Mouse (Mus musculus) kidney, embryonic 16.5 days (tissue): Measurements from ENCODE around the gene Myrf. TPM values are rescaled to one million over a fixed set of nuclear protein-coding genes. Genes with fewer than 3 reads are reported as not detected.

Experiments
- ATAC-seq: fragments of 200-750 bp; cut with Nextera tagmentation; 2 replicates; pipeline ENCODE4 v1.8.0; 2017; ENCODE audit warnings: moderate TSS enrichment; ENCODE audit not compliant: low FRiP score, low TSS enrichment
- H3K27ac ChIP-seq: fragments of 300-500 bp; sonication (generic); 2 replicates; pipeline ENCODE4 v1.5.1; 2014; ENCODE audit warnings: low read length
- H3K27me3 ChIP-seq: fragments of 300-500 bp; sonication (generic); 2 replicates; pipeline ENCODE4 v1.6.1; 2014; ENCODE audit warnings: low read length, control low read depth, mixed read lengths; ENCODE audit not compliant: insufficient read depth
- H3K36me3 ChIP-seq: fragments of 300-500 bp; sonication (generic); 2 replicates; pipeline ENCODE4 v1.6.1; 2014; ENCODE audit warnings: low read length, control low read depth, mixed read lengths; ENCODE audit not compliant: insufficient read depth
- H3K4me1 ChIP-seq: fragments of 300-500 bp; sonication (generic); 2 replicates; pipeline ENCODE4 v1.6.1; 2014; ENCODE audit warnings: low read length, control low read depth, mixed read lengths; ENCODE audit not compliant: insufficient read depth
- H3K4me2 ChIP-seq: fragments of 300-500 bp; sonication (generic); replicated peaks from 2 replicates; pipeline ENCODE4 v1.6.1; 2014; ENCODE audit warnings: low read depth, low read length
- H3K4me3 ChIP-seq: fragments of 300-500 bp; sonication (generic); 2 replicates; pipeline ENCODE4 v1.5.1; 2014; ENCODE audit warnings: mild to moderate bottlenecking, low read length
- H3K9ac ChIP-seq: fragments of 300-500 bp; sonication (generic); replicated peaks from 2 replicates; pipeline ENCODE4 v1.6.1; 2014; ENCODE audit warnings: low read length
- H3K9me3 ChIP-seq: fragments of 300-500 bp; sonication (generic); 2 replicates; pipeline ENCODE4 v1.6.1; 2016; ENCODE audit warnings: low read length, control low read depth
- WGBS: fragments of 180-500 bp; shearing (Covaris S2); extraction: QIAGEN DNeasy Blood & Tissue Kit; methylation state at CpG from one replicate; pipeline ENCODE4 v1.1.7; 2014; 5-methylcytosine and 5-hydroxymethylcytosine counted together
- polyA plus RNA-seq: library from polyadenylated mRNA; unstranded; fragments of >200 nt; fragmentation: Nextera tagmentation; extraction: Ambion mirVana; gene quantifications from 2 replicates; pipeline ENCODE4 v1.2.1, GENCODE M21; 2015

The Myrf gene
- polyA plus RNA-seq, 1 experiment from 2014 or later, result 3.9 TPM

DNA sequence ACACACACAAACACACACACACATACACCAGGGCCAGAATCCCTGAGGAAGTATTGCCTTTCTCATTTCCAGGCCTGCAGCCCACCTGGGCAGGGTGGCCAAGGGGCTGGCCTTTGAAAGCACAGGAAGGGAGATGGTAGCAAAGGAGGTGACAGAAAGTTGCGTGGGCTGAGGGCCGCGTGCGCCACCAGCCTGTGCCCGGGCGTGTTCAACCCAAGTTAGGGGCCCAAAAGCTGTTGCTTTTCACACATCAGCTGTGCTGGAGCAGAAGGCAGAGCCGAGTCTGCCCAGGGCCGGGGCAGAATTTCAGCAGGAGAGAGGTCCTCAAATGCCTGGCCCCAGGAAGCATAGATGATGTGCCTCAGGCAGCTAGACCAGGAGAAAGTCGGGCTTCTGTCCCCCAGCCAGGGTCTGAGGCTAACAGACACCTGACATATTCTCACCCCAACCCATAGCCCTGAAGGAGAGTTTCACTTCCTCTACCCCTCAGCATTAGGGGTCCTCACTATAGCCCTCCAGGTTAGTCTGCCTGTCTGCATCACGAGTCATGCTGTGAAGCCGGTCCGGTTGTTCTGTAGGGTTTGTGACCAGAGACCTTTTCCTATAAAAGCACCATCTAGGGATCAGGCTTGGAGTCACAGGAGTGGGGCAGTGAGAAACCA lies 36.1 kb upstream of the Myrf start:
- Histone ChIP-seq H3K4me3 (no peak overlapping the region), H3K9ac (0 out of 2 replicates have a peak overlapping the region, but pooled peaks have one; percentile 12), H3K27ac (peak overlapping the region; percentile 90; the same call in 1 of the 2 replicates), H3K27me3 (no peaks in the 10 kb centered on the region), H3K4me2 (no peak overlapping the region), H3K9me3 (no peaks in the 10 kb centered on the region), H3K36me3 (no peaks in the 10 kb centered on the region), H3K4me1 (peaks cover 62% of the 10 kb centered on the region)
- no peak for ATAC-seq
- 61% methylated on average over 12 of the region's 12 CpGs for WGBS

DNA sequence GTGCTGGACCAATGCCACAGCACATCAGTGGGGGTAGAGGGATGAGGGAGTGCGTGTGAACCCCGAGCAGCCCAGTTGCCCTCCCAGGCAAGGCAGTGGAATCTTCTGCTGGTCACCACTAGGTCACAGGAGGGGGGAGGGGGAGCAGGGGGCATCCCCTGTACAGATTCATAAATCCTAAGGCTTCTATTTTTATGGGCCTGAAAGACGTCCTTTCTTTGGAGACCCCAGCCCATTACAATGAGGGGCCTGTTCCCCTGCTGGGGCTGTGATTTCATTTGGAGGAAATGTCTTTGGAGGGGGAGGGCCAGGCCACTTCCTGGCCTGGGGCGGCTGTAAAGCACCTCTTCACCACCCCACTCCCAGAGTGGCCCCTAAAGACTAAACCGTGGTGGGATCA lies 33.5 kb upstream of the Myrf start:
- 36% methylated on average over 5 of the region's 5 CpGs for WGBS
- Histone ChIP-seq H3K36me3 (no peaks in the 10 kb centered on the region), H3K4me3 (no peak overlapping the region)

DNA sequence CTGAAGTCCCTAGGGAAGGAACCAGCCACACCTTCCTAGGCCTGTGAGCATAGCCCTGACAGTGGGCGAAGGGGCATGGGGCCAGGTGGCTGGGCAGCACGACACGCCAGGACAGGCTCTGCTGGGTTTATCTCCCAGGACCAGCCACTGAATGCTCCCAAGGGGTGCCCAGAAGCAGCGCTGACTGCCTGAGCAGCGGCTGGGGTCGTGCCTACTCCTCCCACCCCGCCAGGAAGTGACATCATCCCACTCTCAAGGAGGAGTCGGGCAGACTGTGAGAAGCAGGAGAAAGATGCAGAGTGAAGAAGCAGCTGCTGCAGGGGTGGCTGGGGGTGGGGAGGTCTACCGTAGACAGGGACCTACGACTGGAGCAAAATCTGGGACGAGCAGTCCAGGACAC lies 32.2 kb upstream of the Myrf start:
- 15% methylated on average over 11 of the region's 11 CpGs for WGBS
- H3K9me3 ChIP-seq, result no peaks in the 10 kb centered on the region
- no peaks in the 10 kb centered on the region for H3K36me3 ChIP-seq
- H3K4me1 ChIP-seq, result peaks cover 36% of the 10 kb centered on the region
- H3K27ac ChIP-seq, result no peak overlapping the region
- H3K27me3 ChIP-seq, result no peaks in the 10 kb centered on the region
- peak; percentile 25 for ATAC-seq
- peak overlapping the region; percentile 44 for H3K9ac ChIP-seq
- no peak overlapping the region for H3K4me3 ChIP-seq
- H3K4me2 ChIP-seq, result peak overlapping the region; percentile 19; the same call in 1 of the 2 replicates

More for the DNA sequence above, 33.5 kb upstream of the Myrf start:
- H3K9me3 ChIP-seq, result no peaks in the 10 kb centered on the region
- ATAC-seq, result no peak
- H3K9ac ChIP-seq, result no peak overlapping the region
- no peak overlapping the region for H3K4me2 ChIP-seq
- H3K4me1 ChIP-seq, result peaks cover 49% of the 10 kb centered on the region
- H3K27me3 ChIP-seq, result no peaks in the 10 kb centered on the region
- H3K27ac ChIP-seq, result no peak overlapping the region

DNA sequence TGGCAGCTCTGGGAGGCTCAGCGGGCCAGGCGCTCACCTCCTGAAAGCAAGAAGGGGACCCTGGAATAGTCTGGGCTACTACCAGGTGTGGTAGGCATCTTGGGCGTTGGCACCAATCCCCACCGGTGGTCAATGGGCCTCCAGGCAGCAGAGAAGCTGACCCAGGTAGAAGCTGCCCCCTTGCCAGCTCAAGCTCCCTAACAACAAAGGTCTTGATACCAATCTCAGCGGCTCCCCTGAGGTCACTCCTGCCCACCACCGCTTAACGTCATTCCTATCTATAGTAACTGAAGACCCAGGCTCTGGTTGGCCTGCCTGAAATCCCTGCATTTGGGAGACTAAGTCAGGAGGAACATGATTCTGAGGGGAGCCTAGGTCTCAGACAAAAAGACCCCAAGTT lies 31.0 kb upstream of the Myrf start:
- no peak for ATAC-seq
- no peak overlapping the region for H3K4me2 ChIP-seq
- H3K27me3 ChIP-seq, result no peaks in the 10 kb centered on the region
- H3K9me3 ChIP-seq, result no peaks in the 10 kb centered on the region
- peaks cover 35% of the 10 kb centered on the region for H3K4me1 ChIP-seq
- H3K27ac ChIP-seq, result no peak overlapping the region
- 84% methylated on average over 7 of the region's 7 CpGs for WGBS
- H3K36me3 ChIP-seq, result no peaks in the 10 kb centered on the region
- no peak overlapping the region for H3K4me3 ChIP-seq
- no peak overlapping the region for H3K9ac ChIP-seq

DNA sequence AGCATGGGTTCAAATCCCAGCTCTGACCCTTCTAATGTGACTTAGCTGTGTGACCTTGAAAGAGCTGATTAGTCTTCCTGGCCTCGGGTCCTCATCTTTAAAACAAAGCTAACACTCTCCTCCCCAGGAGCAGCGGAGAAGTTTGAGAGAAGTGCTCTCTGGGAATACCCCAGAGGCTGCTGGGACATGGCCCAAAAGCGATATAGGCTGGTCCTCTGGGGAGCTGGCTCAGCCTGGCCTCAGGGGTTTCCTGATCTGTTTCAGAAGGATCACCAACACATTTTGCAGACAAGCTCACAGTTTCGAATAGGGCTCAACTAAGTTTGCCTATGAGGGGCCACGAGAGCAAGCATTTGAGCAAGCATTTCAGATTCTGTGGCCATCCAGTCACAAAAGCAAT lies 29.8 kb upstream of the Myrf start:
- Histone ChIP-seq H3K27ac (no peak overlapping the region), H3K4me2 (no peak overlapping the region), H3K27me3 (no peaks in the 10 kb centered on the region), H3K9ac (no peak overlapping the region), H3K9me3 (no peaks in the 10 kb centered on the region), H3K4me3 (no peak overlapping the region), H3K36me3 (no peaks in the 10 kb centered on the region), H3K4me1 (peaks cover 37% of the 10 kb centered on the region)
- WGBS, result 89% methylated on average over 5 of the region's 5 CpGs
- no peak for ATAC-seq

DNA sequence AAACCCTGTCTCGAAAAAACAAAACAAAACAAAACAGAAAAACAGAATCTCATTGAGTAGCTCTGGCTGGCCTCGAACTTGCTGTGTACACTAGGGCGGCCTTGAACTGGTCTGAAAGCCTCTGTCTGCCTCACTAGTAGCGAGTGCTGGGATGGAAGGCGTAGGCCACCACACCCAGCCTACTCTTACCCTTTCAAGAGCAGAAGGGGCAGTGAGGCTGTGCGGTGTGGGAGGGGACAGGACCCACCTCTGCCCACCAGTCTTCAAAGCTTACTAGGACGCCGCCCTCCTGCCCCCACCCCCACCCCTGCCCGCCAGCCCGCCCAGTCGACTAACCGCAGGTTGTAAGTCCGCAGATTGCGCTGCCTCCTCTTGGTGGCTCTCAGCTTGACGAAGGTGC lies 28.3 kb upstream of the Myrf start:
- H3K36me3 ChIP-seq, result no peaks in the 10 kb centered on the region
- no peak overlapping the region for H3K4me2 ChIP-seq
- H3K4me3 ChIP-seq, result no peak overlapping the region
- peaks cover 30% of the 10 kb centered on the region for H3K4me1 ChIP-seq
- H3K9me3 ChIP-seq, result no peaks in the 10 kb centered on the region
- H3K27me3 ChIP-seq, result no peaks in the 10 kb centered on the region
- no peak overlapping the region for H3K27ac ChIP-seq
- no peak overlapping the region for H3K9ac ChIP-seq
- 77% methylated on average over 15 of the region's 15 CpGs for WGBS
- ATAC-seq, result no peak

DNA sequence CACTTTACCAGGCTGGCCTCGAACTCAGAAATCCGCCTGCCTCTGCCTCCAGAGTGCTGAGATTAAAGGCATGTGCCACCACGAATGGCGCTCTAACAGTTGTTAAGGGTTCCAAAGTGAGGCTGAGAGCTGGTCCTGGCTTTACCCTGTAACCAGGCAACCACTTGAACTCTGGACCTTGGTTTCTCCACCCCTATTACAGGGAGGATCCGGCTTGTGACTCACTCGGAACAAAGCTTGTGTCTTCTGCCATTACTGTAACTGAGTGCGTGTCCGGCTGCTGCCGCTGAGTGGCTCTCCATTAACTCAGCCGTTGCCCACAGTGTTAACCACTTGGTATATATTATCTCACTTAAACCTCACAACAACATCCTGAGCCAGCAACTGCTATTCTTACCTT lies 27.4 kb upstream of the Myrf start:
- no peaks in the 10 kb centered on the region for H3K9me3 ChIP-seq
- WGBS, result 78% methylated on average over 10 of the region's 10 CpGs
- H3K4me2 ChIP-seq, result no peak overlapping the region
- H3K27ac ChIP-seq, result no peak overlapping the region
- H3K4me3 ChIP-seq, result no peak overlapping the region
- ATAC-seq, result no peak
- H3K36me3 ChIP-seq, result no peaks in the 10 kb centered on the region
- H3K4me1 ChIP-seq, result peaks cover 21% of the 10 kb centered on the region
- no peak overlapping the region for H3K9ac ChIP-seq
- H3K27me3 ChIP-seq, result no peaks in the 10 kb centered on the region

DNA sequence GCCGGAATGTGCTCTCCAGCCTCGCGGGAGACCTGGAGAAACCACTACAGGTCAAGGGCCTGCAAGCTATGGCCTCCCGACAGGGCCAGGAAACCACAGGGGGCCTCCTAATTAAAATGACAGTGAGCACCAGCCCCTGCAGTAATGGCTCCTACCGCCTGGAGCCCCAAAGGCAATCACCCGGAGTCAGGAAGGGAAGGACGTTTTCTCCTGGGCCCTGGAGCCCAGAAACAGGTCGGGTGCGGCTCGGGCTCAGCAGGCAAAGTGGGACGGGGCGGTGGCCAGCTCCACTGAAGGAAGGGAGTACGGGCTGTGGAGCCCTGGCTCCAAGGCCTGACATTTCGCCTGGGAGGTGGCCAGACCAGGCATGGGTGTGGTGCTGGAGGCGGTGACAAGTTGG lies 26.5 kb upstream of the Myrf start:
- Histone ChIP-seq H3K36me3 (no peaks in the 10 kb centered on the region), H3K4me1 (peaks cover 16% of the 10 kb centered on the region), H3K4me3 (no peak overlapping the region), H3K9ac (peak overlapping the region; percentile 46), H3K9me3 (no peaks in the 10 kb centered on the region), H3K27ac (peak overlapping the region; percentile 70), H3K4me2 (peak overlapping the region; percentile 2; the same call in 1 of the 2 replicates), H3K27me3 (no peaks in the 10 kb centered on the region)
- peak; percentile 56 for ATAC-seq
- 16% methylated on average over 15 of the region's 15 CpGs for WGBS

DNA sequence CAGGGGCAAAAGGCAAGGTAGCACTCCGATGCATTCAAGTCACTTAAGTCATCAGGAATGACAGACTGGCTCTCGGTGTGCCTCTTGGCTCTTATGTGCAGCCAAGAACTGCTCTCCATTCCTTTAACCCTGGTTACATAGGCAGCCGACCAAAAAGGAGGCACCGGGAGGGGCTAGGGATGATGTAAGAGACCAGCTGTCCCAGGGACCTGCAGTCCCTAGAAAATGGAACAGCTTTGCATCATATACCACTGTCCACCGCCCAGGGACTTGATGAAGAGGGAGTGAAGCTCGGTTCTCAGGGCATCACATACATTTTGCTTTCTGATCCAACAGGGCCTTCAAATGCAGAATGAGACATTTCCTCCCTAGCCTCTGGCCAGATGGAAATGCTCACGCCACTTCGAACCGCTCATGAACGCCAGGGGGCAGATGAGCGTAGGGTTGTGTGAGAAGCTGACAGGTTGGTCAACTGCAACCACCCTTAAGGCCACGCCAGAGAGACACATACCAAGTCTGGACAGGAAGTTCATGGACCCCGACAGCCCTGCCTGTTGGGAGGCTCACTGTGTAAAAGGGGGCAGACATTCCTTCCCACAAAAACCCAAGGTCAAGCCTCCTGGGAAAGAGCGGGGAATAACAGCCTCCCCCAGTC lies 25.8 kb upstream of the Myrf start:
- ATAC-seq, result peak; percentile 78
- Histone ChIP-seq H3K27ac (peak overlapping the region; percentile 70), H3K36me3 (no peaks in the 10 kb centered on the region), H3K4me2 (peak overlapping the region; percentile 2; the same call in 1 of the 2 replicates), H3K9me3 (no peaks in the 10 kb centered on the region), H3K27me3 (no peaks in the 10 kb centered on the region), H3K4me1 (peaks cover 16% of the 10 kb centered on the region), H3K9ac (no peak overlapping the region), H3K4me3 (no peak overlapping the region)
- 14% methylated on average over 14 of the region's 14 CpGs for WGBS

DNA sequence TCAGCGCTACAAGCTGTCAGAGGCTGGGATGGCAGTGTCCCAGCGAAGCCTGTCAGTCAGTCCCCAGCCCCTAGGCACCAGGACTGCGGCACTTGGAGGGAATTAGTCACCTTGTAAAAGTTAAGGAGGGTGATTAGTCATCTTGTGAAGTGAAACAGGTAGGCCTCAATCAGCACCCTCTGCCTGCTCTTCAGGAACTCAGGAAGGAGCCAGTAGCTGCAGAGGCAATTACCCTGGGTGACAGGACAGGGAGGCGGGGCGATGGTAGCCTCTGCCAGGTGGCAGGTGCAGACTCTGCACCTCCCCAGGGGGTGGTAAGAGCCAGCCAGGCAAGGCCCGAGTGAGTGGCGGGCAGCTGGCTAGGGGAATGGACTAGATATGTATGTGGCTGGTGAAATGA lies 20.8 kb upstream of the Myrf start:
- H3K4me1 ChIP-seq, result peaks cover 4% of the 10 kb centered on the region; the same call in 1 of the 2 replicates
- H3K27me3 ChIP-seq, result no peaks in the 10 kb centered on the region
- H3K36me3 ChIP-seq, result no peaks in the 10 kb centered on the region
- no peak overlapping the region for H3K4me2 ChIP-seq
- no peak overlapping the region for H3K9ac ChIP-seq
- no peak overlapping the region for H3K27ac ChIP-seq
- WGBS, result 72% methylated on average over 7 of the region's 7 CpGs
- no peak overlapping the region for H3K4me3 ChIP-seq
- H3K9me3 ChIP-seq, result no peaks in the 10 kb centered on the region
- ATAC-seq, result no peak
